Mouse (Mus musculus) heart, embryonic 12.5 days (tissue): Measurements from ENCODE around the gene 4833420G17Rik. TPM values are rescaled to one million over a fixed set of nuclear protein-coding genes. Genes with fewer than 3 reads are reported as not detected.
"Not testable (repeated sequence)": the region's sequence is repeated elsewhere in the genome, so short reads cannot be mapped to it uniquely, and the experiment has no call there.

Experiments
- ATAC-seq: fragments of 200-750 bp; cut with Nextera tagmentation; 2 replicates; pipeline ENCODE4 v1.8.0; 2017; ENCODE audit warnings: moderate TSS enrichment, moderate library complexity; ENCODE audit not compliant: insufficient number of reproducible peaks, low FRiP score
- H3K27ac ChIP-seq: fragments of 300-500 bp; sonication (generic); 2 replicates; pipeline ENCODE4 v1.5.1; 2016; ENCODE audit warnings: mild to moderate bottlenecking, moderate library complexity; ENCODE audit not compliant: poor library complexity, severe bottlenecking
- H3K27me3 ChIP-seq: fragments of 300-500 bp; sonication (generic); replicated peaks from 2 replicates; pipeline ENCODE4 v1.6.1; 2016; ENCODE audit warnings: mild to moderate bottlenecking, moderate library complexity
- H3K36me3 ChIP-seq: fragments of 300-500 bp; sonication (generic); 2 replicates; pipeline ENCODE4 v1.6.1; 2016; ENCODE audit warnings: mild to moderate bottlenecking, moderate library complexity
- H3K4me1 ChIP-seq: fragments of 300-500 bp; sonication (generic); replicated peaks from 2 replicates; pipeline ENCODE4 v1.6.1; 2016; ENCODE audit warnings: mild to moderate bottlenecking
- H3K4me2 ChIP-seq: fragments of 300-500 bp; sonication (generic); 2 replicates; pipeline ENCODE4 v1.6.1; 2016; ENCODE audit warnings: mild to moderate bottlenecking, moderate library complexity
- H3K4me3 ChIP-seq: fragments of 300-500 bp; sonication (generic); 2 replicates; pipeline ENCODE4 v1.5.1; 2016; ENCODE audit warnings: mild to moderate bottlenecking
- H3K9ac ChIP-seq: fragments of 300-500 bp; sonication (generic); 2 replicates; pipeline ENCODE4 v1.6.1; 2016; ENCODE audit warnings: mild to moderate bottlenecking, moderate library complexity
- H3K9me3 ChIP-seq: fragments of 300-500 bp; sonication (generic); replicated peaks from 2 replicates; pipeline ENCODE4 v1.6.1; 2016; ENCODE audit warnings: mild to moderate bottlenecking, moderate library complexity
- WGBS: fragments of 180-500 bp; shearing (Covaris S2); methylation state at CpG from one replicate; pipeline ENCODE4 v1.1.7; 2016; 5-methylcytosine and 5-hydroxymethylcytosine counted together
- polyA plus RNA-seq: library from polyadenylated mRNA; unstranded; fragments of >200 nt; fragmentation: Nextera tagmentation; extraction: Ambion mirVana; gene quantifications from 2 replicates; pipeline ENCODE4 v1.2.1, GENCODE M21; 2016

The 4833420G17Rik gene
- polyA plus RNA-seq, 1 experiment from 2014 or later, result 46.7 TPM

DNA sequence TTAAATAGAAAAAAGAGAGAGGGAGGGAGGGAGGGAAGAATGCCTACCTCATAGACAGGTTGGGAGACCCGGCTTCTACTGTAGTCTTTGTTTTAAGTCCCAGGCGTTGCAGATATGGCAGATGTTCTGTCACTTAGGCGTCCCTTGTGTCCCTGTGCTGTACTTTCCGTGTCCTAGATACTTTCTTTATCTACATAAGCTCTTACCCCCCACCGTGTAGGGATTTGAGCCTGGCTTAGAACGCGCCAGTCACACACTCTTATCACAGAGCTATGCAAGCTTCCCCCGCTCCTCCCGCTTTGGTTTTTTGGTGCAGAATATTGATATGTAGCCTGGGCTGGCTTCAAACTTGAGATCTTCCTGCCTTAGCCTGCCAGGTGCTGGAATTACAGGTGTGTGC, 14.1 kb downstream of the 4833420G17Rik start:
- Histone ChIP-seq H3K9ac (no peak overlapping the region), H3K36me3 (peaks cover 64% of the 10 kb centered on the region), H3K9me3 (no peaks in the 10 kb centered on the region), H3K27ac (no peak overlapping the region), H3K4me3 (no peak overlapping the region), H3K4me1 (no peaks in the 10 kb centered on the region), H3K27me3 (no peaks in the 10 kb centered on the region), H3K4me2 (no peak overlapping the region)
- no peak for ATAC-seq
- 46% methylated on average over 9 of the region's 9 CpGs for WGBS

DNA sequence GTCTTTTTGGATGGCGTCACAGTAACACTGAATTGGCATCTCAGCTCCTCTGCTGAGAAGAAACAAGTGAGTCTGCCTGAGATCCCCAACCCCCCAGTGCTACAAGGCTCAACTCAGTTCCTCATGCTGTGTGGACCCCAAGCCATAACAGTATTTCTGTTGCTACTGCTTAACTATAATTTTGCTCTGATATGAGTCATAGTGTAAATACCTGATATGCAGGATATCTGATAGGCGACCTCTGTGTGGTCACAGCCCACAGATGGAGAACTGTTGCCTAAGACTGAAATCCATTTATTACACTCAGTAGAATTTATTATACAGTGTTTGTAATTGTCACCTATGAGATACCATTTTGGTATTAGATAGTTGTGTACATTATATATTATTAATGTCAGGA, 15.2 kb downstream of the 4833420G17Rik start:
- no peak overlapping the region for H3K4me3 ChIP-seq
- no peaks in the 10 kb centered on the region for H3K9me3 ChIP-seq
- H3K27ac ChIP-seq, result no peak overlapping the region
- no peaks in the 10 kb centered on the region for H3K27me3 ChIP-seq
- H3K4me2 ChIP-seq, result no peak overlapping the region
- peaks cover 58% of the 10 kb centered on the region for H3K36me3 ChIP-seq
- no peak for ATAC-seq
- WGBS, result 80% methylated on average over 2 of the region's 2 CpGs
- no peak overlapping the region for H3K9ac ChIP-seq
- no peaks in the 10 kb centered on the region for H3K4me1 ChIP-seq

DNA sequence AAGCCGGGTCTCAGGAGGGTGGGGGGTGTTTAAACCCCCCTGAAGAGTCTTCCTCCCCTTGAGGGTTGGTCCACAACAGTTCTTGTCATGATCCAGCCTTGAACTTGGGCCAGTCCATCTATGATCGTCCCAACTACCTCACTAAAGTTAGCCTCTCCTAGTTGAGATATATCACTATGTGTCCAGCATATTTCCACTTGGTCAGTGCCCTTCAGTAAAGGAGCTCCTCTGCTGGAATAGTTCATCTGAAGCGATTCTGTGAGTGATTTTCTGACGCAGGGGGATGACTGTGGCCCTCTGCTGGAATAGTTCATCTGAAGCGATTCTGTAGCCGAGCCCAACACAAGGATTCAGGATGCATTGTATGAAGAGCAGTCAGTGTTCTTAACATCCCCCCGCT, 24.8 kb downstream of the 4833420G17Rik start:
- Histone ChIP-seq H3K36me3 (peaks cover 32% of the 10 kb centered on the region), H3K9ac (no peak overlapping the region), H3K4me2 (peak overlapping the region; percentile 11), H3K4me1 (no peaks in the 10 kb centered on the region), H3K4me3 (no peak overlapping the region), H3K9me3 (peaks cover 14% of the 10 kb centered on the region), H3K27me3 (no peaks in the 10 kb centered on the region), H3K27ac (no peak overlapping the region)
- WGBS, result 58% methylated on average over 7 of the region's 7 CpGs
- ATAC-seq, result no peak

DNA sequence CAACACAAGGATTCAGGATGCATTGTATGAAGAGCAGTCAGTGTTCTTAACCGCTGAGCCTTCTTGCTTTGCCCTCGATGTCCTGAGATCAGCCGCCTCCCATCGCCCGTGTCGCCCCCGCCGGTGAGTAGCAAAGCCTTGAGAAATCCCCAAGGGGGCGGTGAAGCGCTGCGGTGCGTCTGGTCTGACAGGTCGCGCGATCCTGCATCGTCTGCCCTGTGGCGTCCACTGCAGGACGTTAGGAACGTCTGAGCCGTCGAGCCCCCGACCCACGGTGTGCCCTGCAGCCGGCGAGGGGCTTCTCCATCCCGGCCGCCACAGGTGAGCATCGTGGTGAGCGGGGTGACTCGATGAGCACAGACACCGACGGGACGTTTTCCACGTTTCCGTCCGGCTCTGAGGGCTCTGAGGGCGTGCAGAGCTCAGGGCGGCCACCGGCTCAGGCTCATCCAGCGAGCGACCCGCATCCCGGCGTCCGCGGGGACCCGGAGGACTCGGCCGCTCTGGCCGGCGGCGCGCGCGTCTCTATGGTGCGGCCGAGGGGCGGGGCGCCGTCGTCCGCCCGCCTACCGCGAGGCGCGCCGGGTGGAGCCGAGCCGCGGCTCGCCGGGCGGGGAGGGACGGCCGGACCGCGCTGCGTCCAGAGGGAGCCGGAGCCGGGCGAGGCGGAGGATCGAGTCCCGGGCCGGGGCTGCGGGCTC, 25.5 kb downstream of the 4833420G17Rik start, which contains the start of the genes Tmem267 and 3110070M22Rik:
TSS of gene Tmem267 (plus strand) at position 160 of the 701 bp plus-strand sequence.
TSS of gene 3110070M22Rik (minus strand) at position 504 of the 701 bp plus-strand sequence.
- 79% methylated on average over 87 of the region's 87 CpGs for whole genome bisulfite sequencing
- H3K4me2 ChIP-seq, result peak within 1 kb of the TSS; percentile 11

DNA sequence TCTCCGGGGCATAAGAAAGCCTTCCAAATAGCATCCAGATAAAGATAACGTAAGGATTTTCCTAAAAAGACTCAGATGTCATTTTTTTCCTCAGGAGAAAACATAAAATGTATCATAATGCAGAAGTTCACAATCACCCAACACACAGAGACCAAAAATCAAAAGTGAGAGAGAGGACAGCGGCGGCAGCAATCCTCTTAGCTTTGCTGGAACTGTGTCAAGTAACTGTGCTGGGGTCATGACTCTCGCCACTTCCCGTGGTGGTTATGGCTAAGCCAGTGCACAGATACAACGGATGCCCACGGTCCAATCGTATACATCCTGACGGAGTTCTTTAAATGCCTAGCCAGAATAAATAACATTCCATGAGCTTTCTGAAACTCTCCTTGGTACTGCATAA, 29.5 kb downstream of the 4833420G17Rik start:
- H3K9me3 ChIP-seq, result peaks cover 19% of the 10 kb centered on the region
- not testable (repeated sequence) for H3K36me3 ChIP-seq, H3K27ac ChIP-seq, ATAC-seq, H3K4me3 ChIP-seq, H3K9ac ChIP-seq, H3K27me3 ChIP-seq, H3K4me2 ChIP-seq, H3K4me1 ChIP-seq
- WGBS, result 85% methylated on average over 10 of the region's 10 CpGs

More for the DNA sequence above, 25.5 kb downstream of the 4833420G17Rik start, which contains the start of the genes Tmem267 and 3110070M22Rik:
- no peak within 1 kb of the TSS for H3K27ac ChIP-seq
- peaks cover 31% of the 10 kb centered on the region for H3K36me3 ChIP-seq
- H3K4me3 ChIP-seq, result no peak within 1 kb of the TSS
- H3K4me1 ChIP-seq, result no peaks in the 10 kb centered on the region
- H3K9me3 ChIP-seq, result peaks cover 14% of the 10 kb centered on the region
- H3K9ac ChIP-seq, result 0 out of 2 replicates have a peak within 1 kb of the TSS, but pooled peaks have one; percentile 1
- ATAC-seq, result no peak
- no peaks in the 10 kb centered on the region for H3K27me3 ChIP-seq

DNA sequence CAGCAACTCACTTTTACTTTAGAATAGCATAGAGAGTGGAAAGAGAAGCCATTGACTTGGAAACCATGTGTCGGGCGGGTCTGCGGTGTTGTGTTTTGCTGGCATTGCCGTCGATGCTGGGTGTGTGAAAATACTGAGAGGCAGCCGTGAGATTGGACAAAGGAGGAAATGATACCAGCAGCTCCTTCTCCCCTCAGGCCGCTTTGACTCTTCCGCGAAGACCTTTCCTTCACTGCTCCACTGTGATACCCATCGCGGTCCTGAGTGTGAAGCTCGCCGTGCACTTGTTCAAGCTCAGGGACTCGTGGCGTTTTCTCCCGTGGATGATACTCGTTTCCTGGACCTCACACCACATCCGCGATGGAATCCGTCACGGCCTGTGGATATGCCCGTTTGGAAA, 32.4 kb downstream of the 4833420G17Rik start:
- H3K27me3 ChIP-seq, H3K9ac ChIP-seq, H3K36me3 ChIP-seq, H3K4me1 ChIP-seq, H3K27ac ChIP-seq, H3K4me3 ChIP-seq, H3K4me2 ChIP-seq: not testable (repeated sequence)
- H3K9me3 ChIP-seq, result peaks cover 17% of the 10 kb centered on the region
- WGBS, result 89% methylated on average over 13 of the region's 22 CpGs
- peak; percentile 33; the same call in 1 of the 2 replicates for ATAC-seq

Other genes with a start within 250 kb of the 4833420G17Rik start
- 36.0 and 37.1 TPM in 2 replicates for gene Paip1, start 34.2 kb upstream of the 4833420G17Rik start, polyA plus RNA-seq
- 0.95 and 1.7 TPM in 2 replicates for gene Tmem267, start 25.3 kb downstream of the 4833420G17Rik start, polyA plus RNA-seq
- 0.65 and 1.0 TPM in 2 replicates for gene 3110070M22Rik, start 25.6 kb downstream of the 4833420G17Rik start, polyA plus RNA-seq
- gene Ccl28, start 161.1 kb downstream of the 4833420G17Rik start, polyA plus RNA-seq, result 0.12 TPM in 1 of 2 replicates, not detected in the other
- 108 and 111 TPM in 2 replicates for gene Hmgcs1, start 227.6 kb downstream of the 4833420G17Rik start, polyA plus RNA-seq